22 mouse cellular contexts compared by ENCODE assay signal in the genomic region with DNA sequence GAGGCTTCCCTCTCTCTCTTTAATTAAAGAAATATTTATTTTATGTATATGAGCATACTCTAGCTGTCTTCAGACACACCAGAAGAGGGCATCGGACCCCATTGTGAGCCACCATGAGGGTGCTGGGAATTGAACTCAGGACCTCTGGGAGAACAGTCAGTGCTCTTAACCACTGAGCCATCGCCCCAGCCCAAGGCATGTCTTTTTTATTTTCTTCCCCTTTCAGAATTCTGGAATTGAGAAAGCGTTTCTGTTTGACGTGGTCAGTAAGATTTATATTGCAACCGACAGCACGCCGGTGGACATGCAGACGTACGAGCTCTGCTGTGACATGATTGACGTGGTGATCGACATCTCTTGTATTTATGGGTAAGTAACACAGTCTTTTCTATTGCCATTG. TPM values are rescaled to one million over a fixed set of nuclear protein-coding genes. Genes with fewer than 3 reads are reported as not detected.
"Had no signal": no experiment of that assay in that cellular context is flagged by ENCODE, and none has a peak within 500 bp of the region (broad histone marks: within the 10 kb centered on the region; RNA-seq: fewer than 3 reads in every experiment).

No protein-coding gene starts in this region.

- H3K36me3 ChIP-seq: heart, embryonic 15.5 days; limb, embryonic 15.5 days had no signal

- H3K9ac ChIP-seq: heart, embryonic 13.5 days; heart, embryonic 15.5 days; hindbrain, embryonic 13.5 days; hindbrain, embryonic 15.5 days; limb, embryonic 13.5 days; limb, embryonic 15.5 days had no signal

- DNase-seq: gastrocnemius, postnatal 14 days; gastrocnemius, postnatal 36 days; heart, adult 11 months; heart, adult 2 months; heart, postnatal 14 days; heart, postnatal 36 days; layer of hippocampus, adult 9-11 months; layer of hippocampus, postnatal 36 days; left cerebral cortex, postnatal 4 days had no signal

- ATAC-seq: hindbrain, postnatal 0 days had no signal

- H3K4me1 ChIP-seq: heart, embryonic 13.5 days; hindbrain, embryonic 13.5 days; hindbrain, embryonic 15.5 days; limb, embryonic 13.5 days; limb, embryonic 15.5 days had no signal

- H3K9me3 ChIP-seq: heart, embryonic 13.5 days; heart, embryonic 15.5 days; hindbrain, embryonic 13.5 days; hindbrain, embryonic 15.5 days; limb, embryonic 13.5 days; limb, embryonic 15.5 days had no signal

- H3K4me3 ChIP-seq: heart, adult 2 months; heart, embryonic 13.5 days; heart, embryonic 15.5 days; hindbrain, embryonic 13.5 days; hindbrain, embryonic 15.5 days; limb, embryonic 13.5 days; limb, embryonic 15.5 days had no signal

- H3K27me3 ChIP-seq: heart, embryonic 13.5 days; heart, embryonic 15.5 days; hindbrain, embryonic 13.5 days; hindbrain, embryonic 15.5 days; limb, embryonic 13.5 days; limb, embryonic 15.5 days had no signal

- H3K27ac ChIP-seq: heart, embryonic 13.5 days; heart, embryonic 15.5 days; hindbrain, embryonic 13.5 days; hindbrain, embryonic 15.5 days; hindbrain, postnatal 0 days; limb, embryonic 13.5 days; limb, embryonic 15.5 days had no signal

- H3K4me2 ChIP-seq: heart, embryonic 11.5 days; heart, embryonic 13.5 days; heart, embryonic 15.5 days; hindbrain, embryonic 13.5 days; hindbrain, embryonic 15.5 days; limb, embryonic 13.5 days; limb, embryonic 15.5 days had no signal

RNA-seq across cellular contexts. Expression of gene Gabrr2, which starts 56.0 kb away (rescaled TPM):
- total RNA-seq: hematopoietic stem cell, adult 5-6 weeks; layer of hippocampus, postnatal 14 days; left cerebral cortex, postnatal 10 days had no signal
- polyA plus RNA-seq: heart, postnatal 0 days; kidney, embryonic 14.5 days had no signal
